Mouse (Mus musculus) lung, postnatal 0 days (tissue): ENCODE results near the gene Dgcr2. TPM values are rescaled to one million over a fixed set of nuclear protein-coding genes. Genes with fewer than 3 reads are reported as not detected.

Experiments
- ATAC-seq: fragments of 200-750 bp; cut with Nextera tagmentation; 2 replicates; pipeline ENCODE4 v1.8.0; 2017; ENCODE audit warnings: moderate library complexity
- DNase-seq: peaks from one replicate; pipeline ENCODE4 v3.0.0-alpha.2; 2016; ENCODE audit warnings: low spot score
- H3K27ac ChIP-seq: fragments of 300-500 bp; sonication (generic); 2 replicates; pipeline ENCODE4 v1.5.1; 2014; ENCODE audit warnings: antibody characterized with exemption, mild to moderate bottlenecking, low read length, mixed read lengths
- H3K27me3 ChIP-seq: fragments of 300-500 bp; sonication (generic); replicated peaks from 2 replicates; pipeline ENCODE4 v1.6.1; 2014; ENCODE audit warnings: low read length, mixed read lengths; ENCODE audit not compliant: insufficient read depth
- H3K36me3 ChIP-seq: fragments of 300-500 bp; sonication (generic); 2 replicates; pipeline ENCODE4 v1.6.1; 2014; ENCODE audit warnings: low read length, mixed read lengths; ENCODE audit not compliant: insufficient read depth
- H3K4me1 ChIP-seq: fragments of 300-500 bp; sonication (generic); 2 replicates; pipeline ENCODE4 v1.6.1; 2014; ENCODE audit warnings: antibody characterized with exemption, low read depth, low read length, mixed read lengths; ENCODE audit not compliant: insufficient read depth
- H3K4me2 ChIP-seq: fragments of 300-500 bp; sonication (generic); replicated peaks from 2 replicates; pipeline ENCODE4 v1.6.1; 2014; ENCODE audit warnings: low read depth, mild to moderate bottlenecking, low read length, moderate library complexity, mixed read lengths
- H3K4me3 ChIP-seq: fragments of 300-500 bp; sonication (generic); 2 replicates; pipeline ENCODE4 v1.5.1; 2014; ENCODE audit warnings: low read depth, low read length
- H3K9ac ChIP-seq: fragments of 300-500 bp; sonication (generic); replicated peaks from 2 replicates; pipeline ENCODE4 v1.6.1; 2014; ENCODE audit warnings: low read depth, mild to moderate bottlenecking
- H3K9me3 ChIP-seq: fragments of 300-500 bp; sonication (generic); 2 replicates; pipeline ENCODE4 v1.6.1; 2016; ENCODE audit warnings: low read length, mixed read lengths
- CTCF ChIP-seq: IDR thresholded peaks from 2 replicates; pipeline ENCODE4 v1.5.1; 2016; ENCODE audit warnings: antibody characterized with exemption, mild to moderate bottlenecking
- EP300 ChIP-seq: IDR thresholded peaks from 2 replicates; pipeline ENCODE4 v1.6.1; 2016; ENCODE audit warnings: antibody characterized with exemption, mild to moderate bottlenecking, control low read depth
- WGBS: fragments of 180-500 bp; shearing (Covaris S2); extraction: QIAGEN DNeasy Blood & Tissue Kit; methylation state at CpG from one replicate; pipeline ENCODE4 v1.1.7; 2014; 5-methylcytosine and 5-hydroxymethylcytosine counted together
- polyA plus RNA-seq: library from polyadenylated mRNA; unstranded; fragments of >200 nt; fragmentation: Nextera tagmentation; extraction: Ambion mirVana; gene quantifications from 2 replicates; pipeline ENCODE4 v1.2.1, GENCODE M21; 2015

Dgcr2 gene
- polyA plus RNA-seq, 1 experiment from 2014 or later: 47.3 TPM

- no peak for DNase-seq
Measured at GRCm38 (mm10) chr16:17803675-17804448, 94.5 kb downstream of the Dgcr2 start.

GRCm38 (mm10) chr16:17802839-17803674, 95.3 kb downstream of the Dgcr2 start:
- 16% methylated on average over 83 of the region's 83 CpGs for WGBS
- DNase-seq (peak; percentile 39), ATAC-seq (no peak)
- TF ChIP-seq EP300 (no peak), CTCF (peak; percentile 42)
- Histone ChIP-seq H3K36me3 (no peaks in the 10 kb centered on the region), H3K27ac (no peak overlapping the region), H3K4me3 (peak overlapping the region; percentile 28), H3K4me2 (peak overlapping the region; percentile 46), H3K9me3 (no peaks in the 10 kb centered on the region), H3K27me3 (peaks cover 38% of the 10 kb centered on the region), H3K9ac (no peak overlapping the region), H3K4me1 (peaks cover 36% of the 10 kb centered on the region)

More at GRCm38 (mm10) chr16:17803675-17804448, 94.5 kb downstream of the Dgcr2 start:
- ATAC-seq: no peak
- H3K9me3 ChIP-seq: no peaks in the 10 kb centered on the region
- H3K36me3 ChIP-seq: no peaks in the 10 kb centered on the region
- no peak overlapping the region for H3K9ac ChIP-seq
- H3K27me3 ChIP-seq: peaks cover 38% of the 10 kb centered on the region
- peak overlapping the region; percentile 46 for H3K4me2 ChIP-seq
- H3K4me3 ChIP-seq: peak overlapping the region; percentile 28
- 41% methylated on average over 33 of the region's 33 CpGs for WGBS
- no peak overlapping the region for H3K27ac ChIP-seq
- peaks cover 36% of the 10 kb centered on the region for H3K4me1 ChIP-seq
- TF ChIP-seq CTCF (no peak), EP300 (no peak)

GRCm38 (mm10) chr16:17802456-17802838, 95.9 kb downstream of the Dgcr2 start:
- Histone ChIP-seq H3K4me2 (peak overlapping the region; percentile 46), H3K27ac (no peak overlapping the region), H3K9me3 (no peaks in the 10 kb centered on the region), H3K4me3 (0 out of 2 replicates have a peak overlapping the region, but pooled peaks have one; percentile 28), H3K27me3 (peaks cover 38% of the 10 kb centered on the region), H3K9ac (no peak overlapping the region), H3K36me3 (no peaks in the 10 kb centered on the region), H3K4me1 (peaks cover 32% of the 10 kb centered on the region)
- no peak for DNase-seq
- no peak for ATAC-seq
- WGBS: 31% methylated on average over 18 of the region's 18 CpGs
- TF ChIP-seq CTCF (no peak), EP300 (no peak)

- H3K27ac ChIP-seq: no peak overlapping the region
- no peak for ATAC-seq
- DNase-seq: no peak
- TF ChIP-seq CTCF (no peak), EP300 (no peak)
- H3K27me3 ChIP-seq: peaks cover 38% of the 10 kb centered on the region
- 24% methylated on average over 7 of the region's 7 CpGs for WGBS
- H3K36me3 ChIP-seq: no peaks in the 10 kb centered on the region
- peaks cover 26% of the 10 kb centered on the region for H3K4me1 ChIP-seq
- H3K4me2 ChIP-seq: no peak overlapping the region
- H3K9ac ChIP-seq: no peak overlapping the region
- no peaks in the 10 kb centered on the region for H3K9me3 ChIP-seq
- 0 out of 2 replicates have a peak overlapping the region, but pooled peaks have one; percentile 28 for H3K4me3 ChIP-seq
Measured at GRCm38 (mm10) chr16:17801777-17802455, 96.4 kb downstream of the Dgcr2 start.

- no peaks in the 10 kb centered on the region for H3K9me3 ChIP-seq
- H3K4me1 ChIP-seq: peaks cover 23% of the 10 kb centered on the region; the same call in 1 of the 2 replicates
- no peaks in the 10 kb centered on the region for H3K36me3 ChIP-seq
- no peak overlapping the region for H3K4me3 ChIP-seq
- no peak overlapping the region for H3K4me2 ChIP-seq
- no peak overlapping the region for H3K27ac ChIP-seq
- no peak for TF ChIP-seq CTCF
- no peak for TF ChIP-seq EP300
- no peak overlapping the region for H3K9ac ChIP-seq
- H3K27me3 ChIP-seq: peaks cover 28% of the 10 kb centered on the region
- DNase-seq (no peak), ATAC-seq (no peak)
Measured at GRCm38 (mm10) chr16:17799584-17799983, 98.8 kb downstream of the Dgcr2 start.
